Mouse (Mus musculus) G1E-ER4 (cell line): ENCODE measurements around the gene Camkmt. TPM values are rescaled to one million over a fixed set of nuclear protein-coding genes. Genes with fewer than 3 reads are reported as not detected.

Experiments used
- GATA1 ChIP-seq: IDR thresholded peaks from one replicate; pipeline ENCODE4 v1.8.0; 2012; ENCODE audit warnings: low read length, inconsistent platforms
- polyA plus RNA-seq: library from polyadenylated mRNA; stranded (reverse); fragments of >175 nt; gene quantifications from 2 replicates; pipeline ENCODE4 v1.2.3, GENCODE M21; 2012

The Camkmt gene
- polyA plus RNA-seq, 1 experiment = 2.5 TPM

- TF ChIP-seq GATA1 = no peak
Observed at GRCm38 (mm10) chr17:85489488-85489980, 399.2 kb downstream of the Camkmt start.

- TF ChIP-seq GATA1 = no peak
Observed at GRCm38 (mm10) chr17:85491491-85491890, 401.1 kb downstream of the Camkmt start.

DNA sequence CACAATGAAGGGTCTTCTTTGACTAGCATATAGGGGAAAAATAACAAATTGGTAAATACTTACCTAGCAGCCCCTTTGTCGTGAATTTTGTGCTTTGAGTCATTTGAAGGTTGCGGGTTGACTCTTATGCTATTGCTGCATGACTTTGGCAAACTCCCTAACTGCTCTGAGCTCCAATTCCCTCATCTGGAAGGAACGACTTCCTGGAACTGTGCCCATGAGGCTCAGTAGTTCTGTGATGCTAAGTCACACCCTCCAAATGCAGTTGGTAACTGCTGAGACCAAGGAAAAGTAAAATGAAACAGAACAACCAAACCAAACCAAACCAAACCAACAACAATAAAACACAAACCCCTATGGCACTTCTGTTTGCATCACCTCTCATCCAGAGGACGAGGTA lies 403.2 kb downstream of the Camkmt start:
- no peak for TF ChIP-seq GATA1

GRCm38 (mm10) chr17:85495012-85495754 lies 404.8 kb downstream of the Camkmt start:
- TF ChIP-seq GATA1 = no peak

- TF ChIP-seq GATA1 = no peak
Observed at GRCm38 (mm10) chr17:85495871-85496270, 405.5 kb downstream of the Camkmt start.

GRCm38 (mm10) chr17:85504888-85505287 lies 414.5 kb downstream of the Camkmt start:
- no peak for TF ChIP-seq GATA1

DNA sequence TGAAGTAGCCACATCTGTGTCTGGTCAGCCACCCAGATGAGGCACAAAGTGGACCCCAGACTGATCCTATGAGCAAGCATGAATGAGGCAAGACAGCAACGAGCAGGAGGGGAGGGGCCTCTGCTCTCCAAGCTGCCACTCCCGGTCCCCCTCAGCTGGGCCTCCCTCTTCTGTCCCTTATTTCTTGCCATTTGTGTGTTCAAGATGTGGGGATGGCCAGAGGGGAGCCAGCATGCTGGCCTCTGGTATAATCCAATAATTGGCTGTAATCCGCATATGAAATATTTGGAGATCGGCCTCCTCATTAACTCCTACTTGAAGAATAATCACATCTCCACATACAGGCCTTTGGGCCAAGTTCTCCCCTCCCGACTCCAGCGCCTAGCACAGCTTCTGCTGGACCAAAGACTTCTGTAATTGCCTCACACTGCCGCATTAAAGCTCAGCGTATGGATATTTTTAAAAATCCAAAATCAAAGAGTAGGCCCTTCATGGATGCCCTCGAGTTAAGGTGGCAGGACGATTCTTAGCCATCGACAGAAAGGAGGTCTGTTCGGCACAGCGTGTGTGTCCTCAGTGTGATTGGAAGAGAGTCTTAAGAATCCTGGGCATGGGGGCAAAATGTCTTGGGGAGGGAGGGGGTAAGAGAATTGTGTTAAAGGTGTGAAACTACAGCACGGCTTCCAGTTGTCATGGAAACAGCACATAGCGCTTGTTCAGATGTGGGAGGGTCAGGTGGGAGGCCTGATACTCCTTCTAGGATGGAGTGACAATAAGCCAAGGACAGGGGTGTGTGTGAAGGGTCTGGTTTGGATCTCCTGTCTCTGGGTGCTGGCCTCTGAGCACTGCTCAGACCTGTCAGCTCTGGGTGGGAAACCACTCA lies 416.1 kb downstream of the Camkmt start:
- no peak for TF ChIP-seq GATA1

DNA sequence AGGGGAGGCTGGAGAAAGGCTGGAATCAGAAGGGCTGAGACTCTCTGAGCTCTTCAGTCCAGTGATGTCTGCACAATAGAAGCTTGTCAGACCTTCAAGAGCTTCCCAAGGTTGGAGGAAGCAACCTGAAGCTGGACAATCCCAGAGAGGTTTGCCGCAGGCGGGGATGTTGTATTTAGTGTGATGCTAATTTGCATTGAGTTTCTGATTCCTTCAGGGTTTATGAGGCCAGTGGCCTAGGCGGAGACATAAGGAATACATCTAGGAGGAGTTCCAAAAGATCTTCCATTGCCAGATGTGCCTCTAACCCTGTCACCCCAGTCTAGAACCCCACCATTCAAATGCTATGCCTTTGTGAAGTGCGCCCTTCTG lies 416.7 kb downstream of the Camkmt start:
- no peak for TF ChIP-seq GATA1

Other genes with a start within 250 kb of the Camkmt start
- gene Ppm1b, start 133.8 kb upstream of the Camkmt start, polyA plus RNA-seq = 57.4 and 67.4 TPM in 2 replicates
- gene Slc3a1, start 62.2 kb upstream of the Camkmt start, polyA plus RNA-seq = not detected in 2 replicates
- 0.61 and 0.73 TPM in 2 replicates for gene Prepl, start 311 bp upstream of the Camkmt start, polyA plus RNA-seq